Mouse (Mus musculus): ENCODE data around the gene Sf3a3. TPM values are rescaled to one million over a fixed set of nuclear protein-coding genes. Genes with fewer than 3 reads are reported as not detected.

Sf3a3 gene
- 10 to 100 TPM; 39.2 to 40.3 TPM for total RNA-seq (2021)
- long read RNA-seq, experiment 1, transcript Sf3a3-201 (17 exons, 1,820 nt): major isoform, 53 of 64 reads
- long read RNA-seq, experiment 1, partial matches to known transcripts: 5 of 64 reads
- long read RNA-seq, experiment 1, other reads (novel, unspliced or antisense): 6 of 64 reads
- long read RNA-seq, experiment 2, transcript Sf3a3-201 (17 exons, 1,820 nt): major isoform, 15 of 23 reads
- long read RNA-seq, experiment 2, partial matches to known transcripts: 1 of 23 reads
- long read RNA-seq, experiment 2, other reads (novel, unspliced or antisense): 7 of 23 reads

DNA sequence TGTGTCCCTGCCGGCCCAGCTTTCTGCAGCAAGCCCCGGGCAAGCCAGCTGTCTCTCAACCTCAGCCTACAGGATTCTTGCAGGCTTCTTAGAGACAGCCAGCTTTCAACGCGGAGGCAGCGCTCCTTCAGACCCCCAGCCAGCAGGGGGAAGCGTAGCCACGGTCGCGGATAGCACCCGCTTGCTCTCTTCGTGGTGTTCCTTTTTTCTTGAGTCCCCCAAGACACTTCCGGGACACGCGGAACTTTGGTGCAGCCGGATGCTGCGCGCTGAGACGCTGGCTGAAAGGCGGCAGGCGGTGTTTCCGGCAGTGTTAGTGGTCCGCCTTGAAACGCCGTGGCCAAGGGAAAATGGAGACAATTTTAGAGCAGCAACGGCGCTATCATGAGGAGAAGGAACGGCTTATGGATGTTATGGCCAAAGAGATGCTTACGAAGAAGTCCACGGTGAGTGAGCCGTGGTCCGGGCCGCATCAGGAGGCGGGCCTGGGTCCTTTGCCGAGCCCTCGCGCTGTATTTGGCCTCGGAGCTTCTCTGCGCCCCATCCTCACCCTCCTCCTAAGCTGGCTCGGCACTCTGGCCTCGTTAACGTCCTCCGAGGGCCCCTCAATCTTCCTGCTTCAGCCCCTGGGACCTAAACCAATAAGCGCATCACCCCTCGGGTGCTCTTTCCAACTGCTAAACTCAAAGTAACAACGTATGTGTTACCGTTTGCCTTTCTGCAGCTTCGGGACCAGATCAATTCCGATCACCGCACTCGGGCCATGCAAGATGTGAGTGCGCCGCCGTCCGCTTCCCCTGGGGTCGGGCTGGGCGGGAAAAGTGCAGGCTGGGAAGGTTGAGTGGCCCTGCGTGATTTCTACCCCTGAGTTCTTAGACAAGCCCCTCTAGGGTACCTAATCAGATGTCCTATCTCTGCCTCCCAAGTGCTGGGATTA lies at the start of gene Sf3a3:
Sf3a3 (plus strand) TSS at position 232 of the 937 bp plus-strand sequence.
- DNase-seq: peak; percentile 96

DNA sequence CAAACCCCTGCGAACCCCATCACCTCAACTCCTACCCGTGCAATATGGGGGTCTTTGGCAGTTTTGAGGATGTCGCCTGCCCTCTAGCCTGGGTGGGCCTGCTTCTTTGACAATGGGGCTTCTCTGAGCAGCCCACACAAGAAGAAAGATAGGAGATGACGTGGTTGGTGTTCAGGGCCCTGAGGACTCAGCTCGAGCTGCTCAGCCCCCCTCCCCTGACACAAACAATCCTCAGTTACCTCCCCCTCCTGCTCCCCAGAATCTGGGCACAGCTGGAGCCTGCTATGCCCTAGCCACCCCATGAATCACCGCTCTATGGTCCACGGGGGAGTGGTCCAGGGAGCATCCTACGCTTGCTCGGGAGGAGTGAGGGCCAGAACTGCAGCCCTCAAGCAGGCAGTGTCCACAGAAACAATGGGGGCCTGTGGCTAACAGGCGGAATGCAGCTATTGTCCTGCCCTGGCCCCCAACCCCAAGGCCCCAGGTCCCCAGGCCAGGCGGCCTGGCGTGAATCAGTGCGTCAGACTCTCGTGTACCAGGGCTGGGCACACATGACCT lies 47.0 kb upstream of the Sf3a3 start:
- DNase-seq: no peak

GRCm38 (mm10) chr4:124668078-124668477 lies 46.5 kb upstream of the Sf3a3 start:
- no peak for DNase-seq

GRCm38 (mm10) chr4:124670232-124670631 lies 44.3 kb upstream of the Sf3a3 start:
- no peak for DNase-seq

DNA sequence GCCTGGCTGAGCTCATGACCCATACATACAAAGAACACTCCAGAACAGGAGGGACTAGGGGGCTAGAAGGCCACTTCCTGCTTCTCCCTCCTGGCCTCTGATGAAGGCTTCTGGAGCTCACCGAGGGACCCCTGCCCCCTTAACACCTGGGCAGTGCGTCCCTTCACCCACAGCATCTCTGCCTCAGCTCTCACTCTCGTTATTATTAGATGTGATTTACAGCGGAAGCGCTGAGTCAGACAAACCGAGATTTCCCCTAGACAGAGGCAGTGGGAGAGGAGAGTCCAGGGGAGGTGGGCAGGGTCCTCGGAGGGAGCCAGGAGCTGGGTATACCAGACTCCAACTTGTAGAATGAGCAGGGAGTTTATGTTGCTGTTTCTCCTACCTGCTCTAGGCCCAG lies 43.0 kb upstream of the Sf3a3 start:
- DNase-seq: no peak

GRCm38 (mm10) chr4:124672347-124673320 lies 41.9 kb upstream of the Sf3a3 start:
- no peak for DNase-seq

GRCm38 (mm10) chr4:124674334-124675032 lies 40.1 kb upstream of the Sf3a3 start:
- no peak for DNase-seq

DNA sequence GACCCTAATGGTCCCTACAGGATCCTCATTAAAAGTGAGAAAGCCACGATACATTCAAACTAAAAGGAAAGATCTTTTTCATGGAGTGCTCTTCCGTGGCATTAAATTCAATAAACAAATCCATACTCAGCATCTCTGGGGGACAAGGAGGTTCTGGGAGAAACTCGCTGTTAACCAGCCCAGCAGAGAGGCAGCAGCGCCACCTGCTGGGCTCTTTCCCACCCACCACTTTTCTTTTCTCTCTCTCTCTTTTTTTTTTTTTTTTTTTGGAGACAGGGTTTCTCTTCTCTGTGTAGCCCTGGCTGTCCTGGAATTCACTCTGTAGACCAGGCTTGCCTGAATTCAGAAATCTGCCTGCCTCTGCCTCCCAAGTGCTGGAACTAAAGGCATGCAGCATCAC lies 39.5 kb upstream of the Sf3a3 start:
- DNase-seq: peak; percentile 73

- DNase-seq: no peak
These were observed 38.6 kb upstream of the Sf3a3 start for GRCm38 (mm10) chr4:124675958-124676357.

GRCm38 (mm10) chr4:124682270-124682669 lies 32.3 kb upstream of the Sf3a3 start:
- no peak for DNase-seq

DNA sequence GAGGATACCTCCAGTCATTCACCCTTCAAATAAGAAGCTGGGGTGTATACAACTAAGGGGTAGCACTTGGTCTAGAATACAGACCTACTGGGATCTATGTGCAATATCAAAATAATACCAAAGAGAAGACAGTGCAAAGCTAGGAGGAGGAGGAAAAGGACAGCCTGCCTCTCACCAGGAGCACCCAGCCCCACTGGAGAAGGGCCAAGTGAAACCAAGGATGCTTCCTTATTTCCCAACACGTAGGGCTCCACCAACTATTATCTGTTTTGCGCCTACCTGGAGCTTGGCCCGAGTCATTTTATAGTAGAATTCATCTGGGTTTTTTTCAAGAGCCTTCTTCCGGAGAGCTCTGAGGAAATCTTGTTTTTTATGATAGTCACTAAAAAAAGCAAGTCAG lies 31.1 kb upstream of the Sf3a3 start:
- DNase-seq: no peak

GRCm38 (mm10) chr4:124685004-124685403 lies 29.6 kb upstream of the Sf3a3 start:
- DNase-seq: no peak

GRCm38 (mm10) chr4:124685453-124685852 lies 29.1 kb upstream of the Sf3a3 start:
- DNase-seq: no peak

DNA sequence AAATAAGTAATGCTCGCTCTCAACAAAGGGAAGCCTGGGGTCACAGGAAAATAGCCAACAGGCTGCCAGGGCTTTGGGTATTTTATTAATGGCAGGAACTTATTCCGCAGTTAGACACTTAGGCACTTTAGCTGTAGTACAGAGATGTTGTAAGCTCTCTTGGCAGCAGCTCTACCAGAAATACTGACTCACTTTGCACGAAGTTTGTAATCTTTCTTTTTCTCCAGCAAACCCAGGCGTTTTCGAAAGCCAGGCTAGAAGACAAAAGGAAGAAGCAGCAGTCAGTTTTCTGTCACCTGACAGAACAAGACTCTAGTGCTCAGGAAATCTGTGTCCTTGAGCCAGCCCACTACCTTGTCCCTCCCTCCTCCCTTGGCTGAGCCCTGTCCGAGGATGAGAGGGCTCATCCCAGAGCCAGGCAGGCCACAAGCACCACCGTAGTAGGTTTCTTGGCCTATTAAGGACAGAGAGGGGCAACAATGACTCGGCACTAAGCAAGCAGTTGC lies 28.6 kb upstream of the Sf3a3 start:
- DNase-seq: peak; percentile 51

DNA sequence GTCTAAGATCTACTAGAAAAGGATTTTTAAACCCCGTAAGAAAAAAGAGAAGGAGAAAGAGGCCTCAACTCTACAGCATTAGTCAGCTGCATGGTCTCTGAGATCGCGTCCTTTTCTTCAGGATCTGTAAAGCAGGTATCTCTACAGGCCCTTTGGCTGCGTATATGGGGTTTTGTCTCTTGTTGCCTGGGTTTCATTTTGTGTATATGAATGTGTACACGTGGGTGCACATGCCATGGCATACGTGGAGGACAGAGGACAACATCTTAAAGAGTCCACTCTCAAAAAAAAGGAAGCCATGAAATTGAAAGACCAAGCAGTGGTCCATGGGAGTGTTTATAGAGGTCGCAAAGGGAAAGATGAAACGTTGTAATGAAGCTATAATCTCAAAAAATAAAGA lies 23.1 kb upstream of the Sf3a3 start:
- DNase-seq: no peak

DNA sequence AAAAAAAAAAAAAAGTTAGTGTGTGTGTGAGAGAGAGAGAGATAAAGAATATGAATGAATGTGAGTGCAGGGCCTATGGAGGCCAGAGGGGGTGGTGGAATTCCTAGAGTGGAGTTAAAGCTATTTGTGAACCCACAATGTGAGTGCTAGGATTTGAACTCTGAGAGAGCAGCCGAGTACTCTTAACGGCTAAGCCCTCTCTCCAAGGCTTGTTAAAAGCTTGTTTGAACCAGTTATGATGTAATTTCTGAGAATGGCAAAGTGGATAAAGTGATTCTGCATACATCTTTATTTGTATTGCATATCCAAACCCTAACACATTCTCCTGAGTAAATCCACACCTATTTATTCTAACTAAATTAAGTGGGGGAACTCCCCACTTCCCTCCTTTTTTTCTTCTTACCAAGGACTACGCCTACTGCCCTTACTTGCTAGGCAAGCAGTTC lies 22.1 kb upstream of the Sf3a3 start:
- no peak for DNase-seq

DNA sequence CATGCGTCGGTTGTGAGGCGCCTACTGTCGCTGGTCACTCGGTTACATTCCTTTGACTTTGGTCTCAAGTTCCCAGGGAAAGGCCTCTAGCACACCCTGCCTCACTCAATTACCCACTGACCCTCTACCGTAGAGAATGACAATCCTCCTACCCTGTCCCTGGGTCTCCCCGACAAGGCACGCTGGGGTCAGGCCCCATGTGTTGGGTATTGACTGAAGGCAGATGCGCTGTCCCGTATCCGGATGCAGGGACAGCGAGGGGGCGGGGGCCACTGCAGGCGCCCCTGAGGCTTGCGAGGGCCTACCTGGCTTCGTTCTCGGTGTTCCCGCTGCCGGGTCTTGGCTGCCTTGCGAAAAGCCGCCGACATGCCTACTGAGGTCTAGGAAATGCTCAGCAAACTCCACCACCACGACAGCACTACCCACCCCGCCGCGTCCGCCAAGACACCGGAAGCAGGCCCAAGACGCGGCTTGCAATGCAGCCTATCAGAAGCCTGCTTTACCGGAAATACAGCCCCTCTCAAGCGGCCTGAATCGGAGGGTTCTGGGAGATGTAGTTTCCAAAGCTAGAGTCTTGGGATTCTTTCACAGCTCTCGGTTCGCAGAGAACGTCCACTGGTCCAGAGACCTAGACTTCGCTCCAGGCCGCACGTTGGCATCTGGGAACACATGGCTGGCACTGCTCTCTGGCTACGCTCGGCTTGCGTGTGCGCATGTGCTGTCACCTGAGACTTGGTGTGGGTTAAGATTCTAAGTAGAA lies 21.3 kb upstream of the Sf3a3 start, which contains the start of gene Utp11:
Utp11 (minus strand) TSS at position 466 of the 760 bp plus-strand sequence.
- DNase-seq: peak; percentile 88

- no peak for DNase-seq
These were observed 20.0 kb upstream of the Sf3a3 start for GRCm38 (mm10) chr4:124694572-124694971.

- DNase-seq: no peak
These were observed 18.6 kb upstream of the Sf3a3 start for GRCm38 (mm10) chr4:124695786-124696516.
